Mouse (Mus musculus) cerebellum, adult 2 months (tissue): ENCODE measurements at regions not wholly inside any gene's neighbourhood (a gene's known extent, or its start where the extent isn't known, plus 50 kb on each side); places are given as distances from the start of the nearest gene placed in this dataset.

Source experiments
- DNase-seq, 2 experiments: peaks; one replicate each; pipeline ENCODE4 v3.0.0; 2021
- H3K27ac ChIP-seq: fragments of 200-500 bp; 2 replicates; pipeline ENCODE4 v1.5.1; 2012; ENCODE audit warnings: low read length, control low read depth, inconsistent platforms; ENCODE audit not compliant: insufficient read depth
- H3K27me3 ChIP-seq: fragments of 200-500 bp; 2 replicates; pipeline ENCODE4 v1.6.1; 2012; ENCODE audit warnings: inconsistent platforms, mild to moderate bottlenecking, low read length, moderate library complexity; ENCODE audit not compliant: control insufficient read depth, insufficient read depth
- H3K4me1 ChIP-seq: fragments of 200-500 bp; 2 replicates; pipeline ENCODE4 v1.6.1; 2011; ENCODE audit warnings: low read length; ENCODE audit not compliant: control insufficient read depth, insufficient read depth
- H3K4me3 ChIP-seq: fragments of 200-500 bp; replicated peaks from 2 replicates; pipeline ENCODE3; 2011; ENCODE audit warnings: mild to moderate bottlenecking, low read depth, low read length, control low read depth; ENCODE audit not compliant: insufficient read depth
- CTCF ChIP-seq: fragments of 200-500 bp; IDR thresholded peaks from 2 replicates; pipeline ENCODE4 v1.5.1; 2011; ENCODE audit warnings: low read depth, mild to moderate bottlenecking, control low read depth, low read length, moderate library complexity, borderline replicate concordance; ENCODE audit not compliant: insufficient read depth
- POLR2A ChIP-seq: fragments of 200-500 bp; IDR thresholded peaks from 2 replicates; pipeline ENCODE4 v1.6.1; 2011; ENCODE audit warnings: low read length, control low read depth, borderline replicate concordance; ENCODE audit not compliant: insufficient read depth
- whole genome bisulfite sequencing: fragments of 180-500 bp; shearing (Covaris S2); methylation state at CpG from one replicate; pipeline ENCODE4 v1.1.7; 2018; 5-methylcytosine and 5-hydroxymethylcytosine counted together

DNA sequence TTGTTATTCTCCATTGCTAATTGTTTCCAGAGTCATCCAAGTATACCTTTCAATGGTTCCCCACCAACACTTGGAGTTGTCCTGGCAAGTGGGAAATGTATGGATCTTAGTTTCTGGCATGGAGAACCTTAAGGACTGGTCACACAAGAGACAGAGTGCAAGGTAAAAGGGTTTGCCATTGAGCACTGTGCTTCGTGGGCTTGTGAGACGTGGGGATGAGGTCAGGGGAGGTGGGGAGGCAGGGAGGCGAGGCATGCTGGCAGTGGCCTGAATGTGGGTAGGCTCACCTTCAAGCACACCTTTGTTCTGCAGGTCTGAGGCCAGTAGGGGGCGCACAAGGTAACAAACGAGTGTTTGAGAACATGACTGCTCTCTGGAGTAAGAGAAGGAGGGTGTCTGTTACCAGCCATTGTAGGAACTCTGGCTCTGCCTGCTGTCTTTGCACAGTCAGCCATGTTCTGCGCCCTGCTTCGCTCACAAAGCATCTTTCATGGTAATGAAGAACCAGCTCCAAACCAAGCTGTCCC lies 612.0 kb downstream of the Bcl11a start:
- Histone ChIP-seq H3K27me3 (no peaks in the 10 kb centered on the region), H3K4me1 (no peaks in the 10 kb centered on the region), H3K4me3 (no peak overlapping the region), H3K27ac (no peak overlapping the region)
- WGBS, result 53% methylated on average over 7 of the region's 7 CpGs
- no peak for TF ChIP-seq POLR2A
- TF ChIP-seq CTCF, result peak; percentile 33; the same call in 1 of the 2 replicates
- peak; percentile 18 to 37 for DNase-seq

DNA sequence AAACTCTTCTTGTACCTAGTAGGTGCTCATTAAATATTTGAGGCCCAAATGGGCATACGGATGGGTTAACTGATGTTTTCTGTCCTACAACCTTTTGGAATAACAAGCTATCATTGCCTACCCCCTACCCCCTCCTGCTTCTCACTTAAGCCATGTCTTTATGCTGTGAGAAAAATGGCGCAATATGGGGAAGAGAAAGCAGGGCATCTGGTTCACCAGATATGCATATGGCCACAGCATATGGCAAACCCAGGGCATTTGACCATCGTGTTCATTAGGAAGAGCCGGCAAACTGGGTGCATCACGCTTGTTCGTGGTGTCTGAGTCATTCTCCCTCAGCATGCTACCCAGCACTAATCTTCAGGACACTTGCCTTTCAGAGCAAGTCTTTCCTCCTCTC lies 616.1 kb downstream of the Bcl11a start:
- no peaks in the 10 kb centered on the region for H3K4me1 ChIP-seq
- no peak overlapping the region for H3K4me3 ChIP-seq
- H3K27me3 ChIP-seq, result no peaks in the 10 kb centered on the region
- TF ChIP-seq POLR2A (no peak), CTCF (no peak)
- H3K27ac ChIP-seq, result no peak overlapping the region
- peak; percentile 49 to 50 for DNase-seq
- 32% methylated on average over 6 of the region's 6 CpGs for WGBS

DNA sequence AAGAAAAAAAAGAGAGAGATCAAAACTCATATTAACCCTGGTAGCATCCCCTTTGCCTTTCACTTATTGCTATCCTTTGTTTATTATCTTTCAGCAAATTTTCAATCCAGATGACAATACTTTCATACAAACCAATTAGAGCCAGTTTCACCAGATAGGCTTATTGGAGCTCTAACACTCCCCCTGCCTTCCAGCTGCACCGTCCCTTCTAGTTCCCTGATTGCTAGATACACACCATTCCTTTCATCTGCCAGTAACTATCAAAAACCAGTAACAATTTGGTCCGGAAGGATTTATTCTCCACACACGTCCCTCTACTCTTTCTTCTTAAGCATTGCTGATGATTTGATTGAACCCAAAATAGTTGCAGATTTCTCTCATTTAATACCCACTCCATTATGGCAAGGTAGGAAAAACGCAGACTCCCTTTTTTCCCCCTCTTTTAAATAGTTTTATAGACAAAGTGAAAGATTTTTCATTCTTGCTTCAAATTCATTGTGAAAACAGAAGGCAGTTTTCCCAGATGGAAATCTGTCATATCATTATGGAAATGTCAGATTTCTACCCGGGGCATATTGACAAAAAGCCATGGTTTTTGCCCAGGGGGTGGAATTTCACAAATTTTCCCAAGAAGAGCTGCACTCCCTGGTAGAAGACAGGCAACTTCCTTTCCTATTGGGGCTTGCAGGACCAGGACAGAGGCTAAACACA lies 617.3 kb downstream of the Bcl11a start:
- Histone ChIP-seq H3K27ac (no peak overlapping the region), H3K4me3 (no peak overlapping the region), H3K27me3 (no peaks in the 10 kb centered on the region), H3K4me1 (no peaks in the 10 kb centered on the region)
- no peak for TF ChIP-seq POLR2A
- TF ChIP-seq CTCF, result no peak
- 67% methylated on average over 5 of the region's 5 CpGs for WGBS
- no peak for DNase-seq

DNA sequence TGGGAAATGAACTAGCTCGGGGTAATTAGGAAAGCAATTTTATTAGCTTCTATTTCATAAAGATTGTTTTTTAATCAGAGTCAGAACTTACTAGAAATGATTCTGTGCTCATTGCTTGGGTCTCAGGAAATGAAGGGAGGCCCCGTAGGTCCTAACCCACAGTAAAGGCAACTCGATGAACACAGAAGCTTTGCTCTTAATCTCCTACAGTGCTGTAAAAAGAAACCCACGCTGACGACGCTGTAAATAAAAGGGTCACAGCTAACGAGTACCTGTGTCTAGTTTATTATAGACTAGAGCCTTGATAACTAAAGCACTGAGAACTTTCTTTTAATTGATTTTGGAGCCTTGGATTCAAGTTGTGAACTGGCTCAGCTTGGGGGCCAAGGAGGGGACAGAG lies 618.7 kb downstream of the Bcl11a start:
- WGBS, result 78% methylated on average over 7 of the region's 7 CpGs
- TF ChIP-seq POLR2A, result no peak
- TF ChIP-seq CTCF, result no peak
- Histone ChIP-seq H3K27ac (no peak overlapping the region), H3K27me3 (no peaks in the 10 kb centered on the region), H3K4me3 (no peak overlapping the region), H3K4me1 (no peaks in the 10 kb centered on the region)
- DNase-seq, result no peak

DNA sequence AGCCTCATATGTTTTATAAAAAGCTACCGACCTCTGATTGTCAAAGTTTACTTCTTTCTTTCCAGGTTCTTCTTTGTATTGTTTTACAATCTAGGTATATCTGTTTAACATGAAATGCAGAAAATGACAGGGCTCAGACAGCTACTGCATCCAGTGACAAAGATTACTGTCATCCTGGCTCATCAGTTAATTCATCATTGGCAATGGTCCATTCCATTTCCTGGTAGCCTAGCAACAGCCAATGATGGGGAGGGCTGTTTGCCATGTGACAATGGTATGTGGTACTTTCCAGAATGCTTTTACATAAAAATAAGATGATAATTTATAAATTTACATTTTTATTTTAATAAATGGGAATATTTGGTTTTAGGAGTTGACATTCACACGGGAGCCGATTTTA lies 630.9 kb downstream of the Bcl11a start:
- WGBS, result 48% methylated on average over 3 of the region's 3 CpGs
- Histone ChIP-seq H3K27ac (no peak overlapping the region), H3K27me3 (no peaks in the 10 kb centered on the region), H3K4me3 (no peak overlapping the region), H3K4me1 (no peaks in the 10 kb centered on the region)
- TF ChIP-seq POLR2A, result no peak
- no peak for TF ChIP-seq CTCF
- DNase-seq, result no peak

DNA sequence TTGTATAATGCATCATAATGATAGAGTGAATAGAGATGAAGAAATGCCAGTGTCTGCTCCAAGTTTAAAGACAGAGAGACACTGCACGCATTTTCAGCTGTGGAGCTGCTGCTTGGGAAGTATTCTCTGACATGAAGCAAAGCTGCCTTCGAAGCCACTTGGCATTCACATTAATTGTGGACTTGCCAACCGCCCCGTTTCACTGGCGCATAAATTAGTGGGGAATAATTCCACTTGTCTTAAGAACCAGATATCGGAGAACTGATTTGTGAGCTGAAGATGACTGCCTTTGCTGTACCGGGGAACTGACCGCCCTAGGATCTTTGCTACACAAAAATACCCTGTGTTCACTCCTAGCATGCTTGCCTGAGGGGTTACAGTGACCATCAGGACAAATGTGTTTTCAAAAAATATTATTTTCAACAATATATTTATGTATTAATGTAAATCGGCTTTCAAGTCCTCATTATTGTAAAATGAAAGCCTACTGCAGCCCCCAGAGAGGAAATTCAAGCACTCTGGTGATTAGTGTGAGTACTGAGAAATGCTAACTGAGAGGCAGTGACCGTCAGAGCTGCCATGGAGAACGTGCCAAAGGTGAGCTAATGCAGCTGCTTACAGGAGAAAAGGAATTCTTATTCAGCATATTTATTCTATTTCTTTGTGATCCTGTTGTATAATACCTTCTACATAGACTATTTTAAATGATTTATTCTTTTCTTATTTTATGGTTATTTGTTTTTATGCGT lies 638.9 kb downstream of the Bcl11a start:
- no peak for TF ChIP-seq CTCF
- TF ChIP-seq POLR2A, result no peak
- WGBS, result 46% methylated on average over 12 of the region's 12 CpGs
- no peak overlapping the region for H3K4me3 ChIP-seq
- no peak overlapping the region for H3K27ac ChIP-seq
- DNase-seq, result no peak
- no peaks in the 10 kb centered on the region for H3K27me3 ChIP-seq
- H3K4me1 ChIP-seq, result no peaks in the 10 kb centered on the region

DNA sequence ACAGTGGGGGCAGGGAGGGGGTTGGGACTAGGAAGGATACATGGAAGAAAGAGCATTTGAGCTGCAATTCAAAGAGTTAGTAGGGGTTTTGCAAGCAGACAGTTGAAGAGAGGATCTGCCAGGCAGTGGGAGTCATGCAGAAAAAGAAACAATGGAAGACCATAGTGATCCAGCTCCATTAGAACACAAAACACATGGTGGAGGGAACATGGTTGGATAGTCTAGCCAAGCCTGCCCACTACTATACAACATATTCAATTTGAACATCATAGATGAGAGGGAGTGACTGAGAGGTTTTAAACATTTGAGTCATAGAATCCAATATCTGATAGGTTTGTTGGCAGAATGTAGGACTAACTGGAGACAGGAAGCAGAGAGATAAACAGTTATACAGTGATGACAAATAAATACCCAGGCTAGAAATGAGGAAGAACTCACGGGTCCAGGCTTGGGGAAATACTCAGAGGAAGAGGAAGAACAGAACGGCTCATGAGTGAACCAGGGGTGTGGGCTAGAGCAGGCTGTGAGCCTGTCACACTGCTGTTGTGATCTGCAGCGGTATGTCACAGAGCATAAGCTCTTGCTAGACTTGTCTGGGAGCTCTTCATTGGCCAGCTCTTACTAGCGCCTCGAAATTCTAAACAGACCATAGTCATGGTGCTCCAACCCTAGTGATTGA lies 646.5 kb downstream of the Bcl11a start:
- H3K4me3 ChIP-seq, result no peak overlapping the region
- no peak overlapping the region for H3K27ac ChIP-seq
- no peak for TF ChIP-seq CTCF
- no peak for TF ChIP-seq POLR2A
- no peak for DNase-seq
- H3K27me3 ChIP-seq, result no peaks in the 10 kb centered on the region
- WGBS, result 90% methylated on average over 5 of the region's 5 CpGs
- H3K4me1 ChIP-seq, result no peaks in the 10 kb centered on the region

DNA sequence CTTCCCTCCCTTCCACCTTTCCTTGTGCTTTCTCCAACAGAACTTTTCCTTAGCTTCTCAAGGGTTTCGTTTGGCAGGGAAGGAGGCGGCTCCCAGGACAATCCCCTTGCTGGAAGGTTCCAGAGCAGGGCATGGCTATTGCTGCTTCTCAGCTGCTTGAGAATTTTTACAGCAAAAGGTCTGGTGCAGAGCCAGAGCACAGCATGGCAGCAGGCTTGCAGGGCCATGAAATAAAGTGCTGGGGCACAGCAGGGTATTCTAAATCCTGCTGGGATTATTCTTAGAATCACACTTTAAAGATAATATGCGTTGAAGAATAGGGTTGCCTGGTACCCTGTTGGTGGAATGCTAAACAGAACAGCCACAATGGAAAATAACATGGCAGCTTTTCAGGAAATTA lies 648.5 kb downstream of the Bcl11a start:
- Histone ChIP-seq H3K27ac (no peak overlapping the region), H3K4me3 (no peak overlapping the region), H3K27me3 (no peaks in the 10 kb centered on the region), H3K4me1 (no peaks in the 10 kb centered on the region)
- WGBS, result 7% methylated on average over 3 of the region's 3 CpGs
- peak; percentile 10 to 13 for DNase-seq
- TF ChIP-seq CTCF (no peak), POLR2A (no peak)
